Mouse (Mus musculus): ENCODE measurements around the gene Grpel1.

Gene Grpel1

GRCm38 (mm10) chr5:36464709-36465661, at the start of gene Grpel1:
Gene Grpel1, plus strand, starts transcription at chr5:36464998.
- DNase-seq: peak; percentile 96

GRCm38 (mm10) chr5:36419861-36420260, 44.9 kb upstream of the Grpel1 start:
- no peak for DNase-seq

DNA sequence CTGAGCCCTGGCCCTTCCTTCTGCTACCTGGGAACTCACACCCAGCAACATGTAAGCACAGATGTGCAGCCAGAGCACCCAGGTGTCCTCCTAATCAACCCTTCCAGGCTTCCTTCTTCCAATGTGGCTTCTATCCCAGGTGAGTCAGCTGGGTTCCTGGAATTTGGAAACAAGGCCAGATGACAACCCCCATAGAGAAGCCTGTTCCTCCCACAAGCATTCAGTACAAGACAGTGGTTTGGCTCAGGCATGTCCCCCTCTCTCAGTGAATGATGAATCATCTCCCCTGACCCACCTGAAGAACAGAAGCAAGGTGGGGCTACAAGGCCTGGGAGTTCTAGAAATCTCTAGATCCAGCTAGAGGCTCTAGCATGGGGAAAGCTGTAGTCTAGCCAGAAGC, 42.1 kb upstream of the Grpel1 start:
- DNase-seq: no peak

GRCm38 (mm10) chr5:36424676-36425075, 40.1 kb upstream of the Grpel1 start:
- DNase-seq: no peak

- no peak for DNase-seq
Measured at GRCm38 (mm10) chr5:36426404-36426803, 38.4 kb upstream of the Grpel1 start.

- DNase-seq: no peak
Measured at GRCm38 (mm10) chr5:36427831-36428230, 37.0 kb upstream of the Grpel1 start.

- no peak for DNase-seq
Measured at GRCm38 (mm10) chr5:36429551-36429950, 35.2 kb upstream of the Grpel1 start.

GRCm38 (mm10) chr5:36431711-36432110, 33.1 kb upstream of the Grpel1 start:
- no peak for DNase-seq

DNA sequence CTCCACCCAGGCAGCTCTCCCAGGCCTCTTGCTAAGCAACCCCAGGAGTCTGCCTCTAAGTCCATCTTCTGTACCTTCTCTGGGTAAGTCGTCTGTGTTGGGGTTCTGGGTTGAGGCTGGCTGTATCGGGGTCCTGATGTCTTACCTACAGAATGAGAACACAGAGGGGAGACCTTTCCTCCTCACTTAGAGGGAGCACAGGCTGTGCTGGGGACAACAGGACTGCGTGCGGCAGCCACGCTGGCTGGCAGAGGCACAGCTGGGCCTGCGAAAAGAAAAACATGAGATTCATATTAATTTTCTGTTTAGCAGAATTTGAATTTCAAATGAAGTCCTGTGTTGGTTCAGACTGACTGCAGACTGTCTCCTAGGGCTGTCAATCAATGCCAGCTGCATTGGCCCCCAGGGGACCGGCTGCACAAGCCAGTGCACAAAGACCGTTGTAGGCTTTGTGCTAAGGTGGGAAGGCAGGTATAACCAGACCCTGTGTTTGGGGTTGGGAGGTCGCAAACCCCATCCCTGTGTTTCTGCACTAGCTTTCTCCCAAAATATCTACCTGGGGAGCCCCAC, 30.3 kb upstream of the Grpel1 start:
- DNase-seq: peak in 1 of 2 experiments; percentile 13

DNA sequence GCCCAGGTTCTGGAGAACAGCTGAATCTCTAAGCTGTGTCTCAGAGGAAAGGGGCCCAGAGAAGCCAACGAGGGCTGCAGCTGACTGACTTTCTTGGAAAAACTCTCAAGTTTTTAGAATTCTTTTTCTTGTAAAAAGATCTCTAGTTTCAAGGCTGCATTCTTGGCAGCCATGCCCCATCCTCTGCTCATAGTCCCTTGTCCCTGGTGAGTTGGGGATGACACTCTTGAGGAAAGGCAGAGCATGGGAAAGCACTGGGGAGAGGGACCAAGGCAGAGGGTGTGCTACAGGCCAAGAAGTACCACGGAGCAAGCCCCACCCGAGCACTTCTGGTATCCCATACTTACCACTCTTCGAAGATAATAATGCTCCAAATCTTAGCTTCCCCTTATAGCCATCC, 27.9 kb upstream of the Grpel1 start:
- no peak for DNase-seq

- DNase-seq: no peak
Measured at GRCm38 (mm10) chr5:36440741-36441140, 24.1 kb upstream of the Grpel1 start.

DNA sequence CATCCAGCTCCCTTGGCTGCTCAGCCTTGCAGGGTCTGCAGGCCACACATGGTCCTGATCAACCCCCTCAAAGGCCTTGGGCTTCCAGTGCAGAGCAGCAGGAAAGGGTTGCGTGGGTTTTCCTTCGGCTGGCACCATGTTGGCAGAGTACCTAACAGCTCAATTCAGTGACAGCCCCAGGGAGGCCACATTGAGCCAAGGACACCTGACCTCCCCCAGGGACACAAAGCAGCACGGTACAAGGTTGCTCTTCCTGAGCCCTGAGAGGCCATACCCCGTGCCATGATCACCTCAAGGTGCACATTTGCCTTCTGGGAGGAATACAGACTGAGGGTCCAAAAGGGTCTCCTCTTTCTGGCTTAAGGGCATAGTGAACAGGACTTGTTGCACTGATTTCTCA, 20.2 kb upstream of the Grpel1 start:
- DNase-seq: no peak

GRCm38 (mm10) chr5:36445028-36445427, 19.8 kb upstream of the Grpel1 start:
- DNase-seq: no peak

- DNase-seq: no peak
Measured at GRCm38 (mm10) chr5:36446166-36446890, 18.5 kb upstream of the Grpel1 start.

GRCm38 (mm10) chr5:36447872-36448271, 16.9 kb upstream of the Grpel1 start:
- DNase-seq: no peak

GRCm38 (mm10) chr5:36449710-36450358, 15.0 kb upstream of the Grpel1 start:
- no peak for DNase-seq

DNA sequence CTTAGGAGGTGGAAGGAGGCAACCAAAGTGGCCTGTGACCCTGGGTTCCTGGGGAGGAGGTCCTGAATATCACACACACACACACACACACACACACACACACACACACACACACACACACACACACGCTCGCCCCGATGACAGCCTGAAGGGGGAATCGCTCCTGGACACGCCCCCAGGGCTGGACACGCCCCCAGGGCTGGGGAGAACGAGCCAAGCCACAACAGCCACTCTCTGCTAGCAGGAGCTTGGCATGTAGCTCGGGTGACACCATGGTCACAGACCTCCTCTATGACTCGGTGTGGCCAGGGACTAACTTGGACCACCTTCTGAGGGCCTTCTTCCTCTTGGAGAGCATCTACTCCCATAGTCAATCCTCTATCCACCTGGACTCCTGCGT, 13.7 kb upstream of the Grpel1 start:
- peak; percentile 48 to 57 for DNase-seq

DNA sequence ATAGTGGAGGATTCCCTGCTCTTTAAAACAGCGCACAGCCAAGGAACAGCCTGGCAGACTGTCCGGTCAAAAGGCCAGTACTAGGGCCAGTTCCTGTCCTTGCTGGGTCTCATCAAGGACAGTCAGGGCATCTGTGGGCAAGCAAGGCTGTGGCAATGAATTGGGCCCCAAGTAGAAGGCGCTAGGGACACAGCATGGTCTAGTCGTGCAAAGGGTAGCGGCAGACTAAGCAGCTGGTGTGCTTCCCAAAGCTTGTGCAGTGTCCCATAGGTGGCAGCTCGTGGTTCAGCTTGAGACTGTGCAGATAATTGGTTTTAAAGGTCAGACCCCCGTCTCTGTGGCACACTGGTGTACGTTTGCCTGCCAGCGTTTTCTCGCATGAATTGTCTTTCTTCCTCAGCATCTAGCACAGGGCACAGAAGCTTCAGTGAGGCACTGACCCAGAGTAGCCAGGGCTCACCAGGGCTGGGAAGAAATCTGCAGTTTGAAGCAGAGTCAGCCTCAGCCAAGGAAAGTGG, 12.9 kb upstream of the Grpel1 start:
- no peak for DNase-seq

DNA sequence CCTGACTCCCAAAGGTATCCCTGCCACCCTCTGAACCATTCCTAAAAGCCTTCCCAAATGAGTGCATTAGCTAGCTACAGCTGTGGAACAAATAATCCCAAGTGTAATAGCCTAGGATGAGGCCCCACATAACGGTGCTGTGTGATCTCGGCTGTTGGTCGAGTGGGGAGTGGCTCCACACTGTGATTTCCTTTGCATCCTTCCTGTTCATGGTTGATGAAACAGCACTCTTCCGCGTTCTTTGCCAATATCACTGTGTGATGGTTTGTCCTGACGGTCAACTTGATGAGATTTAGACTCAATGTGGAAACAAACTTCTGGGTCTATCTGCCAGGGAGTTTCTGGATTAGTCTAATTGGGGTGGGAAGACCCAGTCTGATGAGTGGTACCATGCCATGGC, 12.0 kb upstream of the Grpel1 start:
- DNase-seq: peak; percentile 34 to 48

DNA sequence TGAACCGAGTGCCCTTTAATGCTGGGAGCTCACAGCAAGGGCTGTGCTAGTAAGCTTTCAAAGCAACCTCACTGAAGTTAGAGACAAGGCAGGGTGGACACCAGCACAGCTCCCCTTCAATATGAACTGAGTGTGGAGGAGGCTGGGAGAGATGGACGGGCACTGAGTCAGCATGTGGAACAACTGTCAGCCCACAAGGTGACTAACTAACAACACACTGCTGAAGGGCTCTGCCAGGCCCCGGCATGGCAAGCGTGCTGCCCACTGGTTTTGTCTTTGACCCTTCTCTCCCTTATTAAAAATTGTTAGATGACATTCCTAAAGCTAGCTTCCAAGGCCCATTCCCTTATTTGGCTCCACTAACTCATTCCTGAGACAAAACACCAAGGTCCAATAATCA, 7.1 kb upstream of the Grpel1 start:
- no peak for DNase-seq

DNA sequence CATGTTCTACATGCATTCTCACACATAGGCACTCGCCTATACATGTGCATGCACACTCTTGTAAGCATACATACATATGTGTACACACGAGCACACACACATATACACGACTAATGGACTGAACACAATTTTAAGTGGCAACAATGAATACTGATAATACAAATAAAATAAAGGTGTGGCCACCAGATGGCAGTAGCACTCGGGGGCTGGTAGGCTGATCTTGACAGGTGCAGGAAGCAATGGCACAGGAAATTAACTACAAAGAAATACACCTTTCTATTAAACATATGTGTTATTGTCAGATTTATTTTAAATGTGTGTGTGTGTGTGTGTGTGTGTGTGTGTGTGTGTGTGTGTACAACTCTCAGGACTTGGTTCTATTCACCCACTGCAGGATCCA, 5.9 kb upstream of the Grpel1 start:
- DNase-seq: peak; percentile 81 to 85

DNA sequence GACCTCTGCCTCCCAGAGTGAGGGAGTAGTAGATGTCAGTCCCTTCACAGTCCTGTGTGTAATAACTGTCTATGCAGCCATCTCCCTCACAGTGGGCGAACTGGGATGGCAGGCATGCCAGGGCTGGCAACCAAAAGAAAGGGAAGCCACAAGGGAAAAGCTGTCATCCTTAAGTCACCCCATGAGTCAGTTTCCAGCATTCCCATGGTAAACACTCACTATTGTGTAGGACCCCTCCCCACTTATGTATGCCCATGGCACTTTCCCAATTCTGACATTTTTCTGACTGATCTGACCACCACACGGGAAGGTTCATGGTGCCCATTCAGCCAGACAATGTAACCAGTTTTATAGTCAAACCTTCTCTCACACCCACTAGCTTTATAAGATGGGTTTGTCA, 4.1 kb upstream of the Grpel1 start:
- no peak for DNase-seq

DNA sequence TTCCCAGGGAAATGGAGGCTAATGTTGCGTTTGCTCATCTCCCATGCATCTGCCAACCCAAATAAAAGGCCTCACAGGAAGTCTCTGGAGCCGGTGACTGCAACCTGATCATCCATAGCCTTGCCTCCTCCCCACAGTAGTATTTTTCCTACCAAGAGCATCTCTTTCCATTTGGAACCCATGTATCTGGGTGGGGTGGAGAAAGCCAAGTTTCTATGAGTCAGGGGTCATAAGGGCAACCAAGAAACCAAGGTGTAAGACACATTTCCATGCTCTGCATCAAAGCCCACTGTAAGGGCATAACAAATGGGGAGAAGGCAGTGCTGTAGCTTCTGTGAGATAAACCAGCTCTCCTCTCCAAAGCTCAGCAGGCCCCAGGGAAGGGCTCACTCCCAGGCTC, 3.6 kb upstream of the Grpel1 start:
- no peak for DNase-seq
